Mouse (Mus musculus) hindbrain, embryonic 12.5 days (tissue): ENCODE data around the gene Iqcg. TPM values are rescaled to one million over a fixed set of nuclear protein-coding genes. Genes with fewer than 3 reads are reported as not detected.

Experiments used
- ATAC-seq: fragments of 200-750 bp; cut with Nextera tagmentation; 2 replicates; pipeline ENCODE4 v1.8.0; 2017; ENCODE audit warnings: moderate TSS enrichment; ENCODE audit not compliant: low FRiP score
- H3K27ac ChIP-seq: fragments of 300-500 bp; sonication (generic); 2 replicates; pipeline ENCODE4 v1.5.1; 2016; ENCODE audit warnings: mild to moderate bottlenecking
- H3K27me3 ChIP-seq: fragments of 300-500 bp; sonication (generic); 2 replicates; pipeline ENCODE4 v1.6.1; 2016; ENCODE audit warnings: mild to moderate bottlenecking
- H3K36me3 ChIP-seq: fragments of 300-500 bp; sonication (generic); 2 replicates; pipeline ENCODE4 v1.6.1; 2016; ENCODE audit warnings: mild to moderate bottlenecking
- H3K4me1 ChIP-seq: fragments of 300-500 bp; sonication (generic); 2 replicates; pipeline ENCODE4 v1.6.1; 2016
- H3K4me2 ChIP-seq: fragments of 300-500 bp; sonication (generic); replicated peaks from 2 replicates; pipeline ENCODE4 v1.6.1; 2016; ENCODE audit warnings: mild to moderate bottlenecking
- H3K4me3 ChIP-seq: fragments of 300-500 bp; sonication (generic); 2 replicates; pipeline ENCODE4 v1.5.1; 2016; ENCODE audit warnings: mild to moderate bottlenecking
- H3K9ac ChIP-seq: fragments of 300-500 bp; sonication (generic); 2 replicates; pipeline ENCODE4 v1.6.1; 2016; ENCODE audit warnings: mild to moderate bottlenecking, moderate library complexity
- H3K9me3 ChIP-seq: fragments of 300-500 bp; sonication (generic); replicated peaks from 2 replicates; pipeline ENCODE4 v1.6.1; 2016; ENCODE audit warnings: mild to moderate bottlenecking
- WGBS: fragments of 180-500 bp; shearing (Covaris S2); methylation state at CpG from one replicate; pipeline ENCODE4 v1.1.7; 2016; 5-methylcytosine and 5-hydroxymethylcytosine counted together
- polyA plus RNA-seq: library from polyadenylated mRNA; unstranded; fragments of >200 nt; fragmentation: Nextera tagmentation; extraction: Ambion mirVana; gene quantifications from 2 replicates; pipeline ENCODE4 v1.2.1, GENCODE M21; 2016

Iqcg gene
- polyA plus RNA-seq, result 6.5 and 6.9 TPM in 2 replicates

GRCm38 (mm10) chr16:33056095-33056785, at the start of gene Iqcg, which contains the start of gene Rpl35a:
Gene Iqcg (minus strand): TSS chr16:33056218.
Gene Rpl35a (plus strand): TSS chr16:33056453.
- H3K9ac ChIP-seq, result peak within 1 kb of the TSS; percentile 88
- peaks cover 17% of the 10 kb centered on the region for H3K4me1 ChIP-seq
- H3K9me3 ChIP-seq, result no peaks in the 10 kb centered on the region
- peaks cover 31% of the 10 kb centered on the region for H3K36me3 ChIP-seq
- under 1% methylated on average over 47 of the region's 47 CpGs for WGBS
- H3K4me2 ChIP-seq, result peak within 1 kb of the TSS; percentile 74
- no peaks in the 10 kb centered on the region for H3K27me3 ChIP-seq
- peak within 1 kb of the TSS; percentile 89 for H3K27ac ChIP-seq
- peak; percentile 93 for ATAC-seq
- H3K4me3 ChIP-seq, result peak within 1 kb of the TSS; percentile 70

GRCm38 (mm10) chr16:33085666-33086065, 29.6 kb upstream of the Iqcg start:
- no peak overlapping the region for H3K4me3 ChIP-seq
- no peak overlapping the region for H3K4me2 ChIP-seq
- ATAC-seq, result no peak
- no peaks in the 10 kb centered on the region for H3K9me3 ChIP-seq
- H3K36me3 ChIP-seq, result peaks cover 17% of the 10 kb centered on the region
- 82% methylated on average over 8 of the region's 8 CpGs for WGBS
- no peak overlapping the region for H3K27ac ChIP-seq
- no peak overlapping the region for H3K9ac ChIP-seq
- no peaks in the 10 kb centered on the region for H3K4me1 ChIP-seq
- H3K27me3 ChIP-seq, result no peaks in the 10 kb centered on the region

GRCm38 (mm10) chr16:33083996-33084395, 28.0 kb upstream of the Iqcg start:
- H3K9ac ChIP-seq, result no peak overlapping the region
- H3K4me2 ChIP-seq, result no peak overlapping the region
- no peaks in the 10 kb centered on the region for H3K27me3 ChIP-seq
- H3K9me3 ChIP-seq, result no peaks in the 10 kb centered on the region
- H3K27ac ChIP-seq, result no peak overlapping the region
- H3K4me3 ChIP-seq, result no peak overlapping the region
- ATAC-seq, result no peak
- H3K36me3 ChIP-seq, result peaks cover 11% of the 10 kb centered on the region
- H3K4me1 ChIP-seq, result no peaks in the 10 kb centered on the region
- whole genome bisulfite sequencing, result 92% methylated on average over 2 of the region's 2 CpGs

- no peak overlapping the region for H3K4me3 ChIP-seq
- ATAC-seq, result no peak
- no peak overlapping the region for H3K9ac ChIP-seq
Measured at GRCm38 (mm10) chr16:33082951-33083350, 26.9 kb upstream of the Iqcg start.

GRCm38 (mm10) chr16:33080063-33080462, 24.0 kb upstream of the Iqcg start:
- Histone ChIP-seq H3K4me1 (no peaks in the 10 kb centered on the region), H3K27ac (no peak overlapping the region), H3K4me2 (no peak overlapping the region), H3K9ac (no peak overlapping the region), H3K9me3 (no peaks in the 10 kb centered on the region), H3K27me3 (no peaks in the 10 kb centered on the region), H3K4me3 (no peak overlapping the region), H3K36me3 (peaks cover 30% of the 10 kb centered on the region)
- 95% methylated on average over 7 of the region's 7 CpGs for WGBS
- no peak for ATAC-seq

More at GRCm38 (mm10) chr16:33082951-33083350, 26.9 kb upstream of the Iqcg start:
- Histone ChIP-seq H3K36me3 (peaks cover 11% of the 10 kb centered on the region), H3K4me1 (no peaks in the 10 kb centered on the region), H3K27me3 (no peaks in the 10 kb centered on the region), H3K4me2 (no peak overlapping the region), H3K27ac (no peak overlapping the region), H3K9me3 (no peaks in the 10 kb centered on the region)
- 93% methylated on average over 6 of the region's 6 CpGs for WGBS

- Histone ChIP-seq H3K4me2 (no peak overlapping the region), H3K9me3 (no peaks in the 10 kb centered on the region), H3K9ac (no peak overlapping the region), H3K36me3 (peaks cover 29% of the 10 kb centered on the region), H3K4me1 (no peaks in the 10 kb centered on the region), H3K4me3 (no peak overlapping the region), H3K27ac (no peak overlapping the region), H3K27me3 (no peaks in the 10 kb centered on the region)
- WGBS, result 95% methylated on average over 5 of the region's 5 CpGs
- no peak for ATAC-seq
Measured at GRCm38 (mm10) chr16:33077069-33077627, 21.1 kb upstream of the Iqcg start.

- Histone ChIP-seq H3K4me2 (no peak overlapping the region), H3K27ac (no peak overlapping the region), H3K4me1 (no peaks in the 10 kb centered on the region), H3K9ac (no peak overlapping the region), H3K4me3 (no peak overlapping the region), H3K36me3 (peaks cover 32% of the 10 kb centered on the region), H3K9me3 (no peaks in the 10 kb centered on the region), H3K27me3 (no peaks in the 10 kb centered on the region)
- no peak for ATAC-seq
- WGBS, result 80% methylated on average over 6 of the region's 6 CpGs
Measured at GRCm38 (mm10) chr16:33076078-33076477, 20.1 kb upstream of the Iqcg start.

- H3K4me3 ChIP-seq, result no peak overlapping the region
- no peak overlapping the region for H3K9ac ChIP-seq
- H3K4me2 ChIP-seq, result no peak overlapping the region
- H3K27me3 ChIP-seq, result no peaks in the 10 kb centered on the region
- H3K36me3 ChIP-seq, result peaks cover 39% of the 10 kb centered on the region
- ATAC-seq, result no peak
- no peaks in the 10 kb centered on the region for H3K9me3 ChIP-seq
- 85% methylated on average over 5 of the region's 5 CpGs for WGBS
- H3K27ac ChIP-seq, result no peak overlapping the region
- H3K4me1 ChIP-seq, result no peaks in the 10 kb centered on the region
Measured at GRCm38 (mm10) chr16:33074967-33075366, 18.9 kb upstream of the Iqcg start.

- WGBS, result 91% methylated on average over 6 of the region's 6 CpGs
- H3K4me2 ChIP-seq, result no peak overlapping the region
- H3K4me1 ChIP-seq, result no peaks in the 10 kb centered on the region
- no peaks in the 10 kb centered on the region for H3K27me3 ChIP-seq
- H3K27ac ChIP-seq, result no peak overlapping the region
- no peak overlapping the region for H3K9ac ChIP-seq
- peaks cover 42% of the 10 kb centered on the region for H3K36me3 ChIP-seq
- H3K4me3 ChIP-seq, result no peak overlapping the region
- H3K9me3 ChIP-seq, result no peaks in the 10 kb centered on the region
- no peak for ATAC-seq
Measured at GRCm38 (mm10) chr16:33072871-33073557, 17.0 kb upstream of the Iqcg start.

- H3K9me3 ChIP-seq, result no peaks in the 10 kb centered on the region
- no peak overlapping the region for H3K9ac ChIP-seq
- peaks cover 30% of the 10 kb centered on the region for H3K36me3 ChIP-seq
- no peak for ATAC-seq
- H3K4me1 ChIP-seq, result no peaks in the 10 kb centered on the region
- H3K27ac ChIP-seq, result no peak overlapping the region
- no peak overlapping the region for H3K4me3 ChIP-seq
- H3K4me2 ChIP-seq, result no peak overlapping the region
- no peaks in the 10 kb centered on the region for H3K27me3 ChIP-seq
Measured at GRCm38 (mm10) chr16:33070928-33071327, 14.9 kb upstream of the Iqcg start.

GRCm38 (mm10) chr16:33064636-33065035, 8.6 kb upstream of the Iqcg start:
- H3K27ac ChIP-seq, result no peak overlapping the region
- H3K36me3 ChIP-seq, result peaks cover 15% of the 10 kb centered on the region
- no peak overlapping the region for H3K9ac ChIP-seq
- no peak overlapping the region for H3K4me3 ChIP-seq
- H3K4me2 ChIP-seq, result no peak overlapping the region
- WGBS, result 70% methylated on average over 9 of the region's 9 CpGs
- no peaks in the 10 kb centered on the region for H3K9me3 ChIP-seq
- H3K4me1 ChIP-seq, result peaks cover 19% of the 10 kb centered on the region
- H3K27me3 ChIP-seq, result no peaks in the 10 kb centered on the region
- no peak for ATAC-seq

GRCm38 (mm10) chr16:33063267-33063666, 7.2 kb upstream of the Iqcg start:
- Histone ChIP-seq H3K4me2 (peak overlapping the region; percentile 86), H3K27ac (no peak overlapping the region), H3K36me3 (peaks cover 28% of the 10 kb centered on the region), H3K4me3 (peak overlapping the region; percentile 87), H3K4me1 (peaks cover 24% of the 10 kb centered on the region), H3K9ac (peak overlapping the region; percentile 84), H3K9me3 (no peaks in the 10 kb centered on the region), H3K27me3 (no peaks in the 10 kb centered on the region)
- 32% methylated on average over 7 of the region's 7 CpGs for WGBS
- no peak for ATAC-seq
